Mouse (Mus musculus) CH12.LX (cell line): ENCODE data around the gene Rras. TPM values are rescaled to one million over a fixed set of nuclear protein-coding genes. Genes with fewer than 3 reads are reported as not detected.

Source experiments
- DNase-seq: peaks from one replicate; pipeline ENCODE4 v3.0.0-alpha.2; 2013; ENCODE audit errors: extremely low read depth
- H3K27ac ChIP-seq: 2 replicates; pipeline ENCODE4 v1.5.1; 2012; ENCODE audit warnings: low read depth, mild to moderate bottlenecking, control low read depth, moderate library complexity; ENCODE audit not compliant: insufficient read depth
- H3K27me3 ChIP-seq: replicated peaks from 2 replicates; pipeline ENCODE3; 2012; ENCODE audit warnings: inconsistent platforms
- H3K36me3 ChIP-seq, 2 experiments: replicated peaks in 1 of 2; 2 replicates each; pipeline versions ENCODE3 to v1.6.1; 2012; ENCODE audit warnings: inconsistent platforms in 1 of 2, low read length in 1 of 2, mild to moderate bottlenecking in 1 of 2, mixed read lengths in 1 of 2, moderate library complexity in 1 of 2; ENCODE audit not compliant: control insufficient read depth in 1 of 2, insufficient read depth in 1 of 2
- H3K4me1 ChIP-seq, 2 experiments: 2 replicates each; pipeline ENCODE4 v1.6.1; 2012; ENCODE audit warnings: inconsistent platforms in 1 of 2, moderate library complexity in 1 of 2; ENCODE audit not compliant: insufficient read depth in 2 of 2, control insufficient read depth in 1 of 2
- H3K4me2 ChIP-seq: 2 replicates; pipeline ENCODE4 v1.6.1; 2012; ENCODE audit warnings: low read depth, mild to moderate bottlenecking, control low read depth; ENCODE audit not compliant: poor library complexity, insufficient read depth, severe bottlenecking
- H3K4me3 ChIP-seq, 3 experiments: fragments of 150-350 bp in 1 of 3; sonication (generic) in 1 of 3; replicated peaks in 1 of 3; 2 replicates each; pipeline versions ENCODE3 to v1.5.1; 2011 to 2012; ENCODE audit warnings: low read depth in 2 of 3, low read length in 2 of 3, mild to moderate bottlenecking in 2 of 3, moderate library complexity in 2 of 3, control low read depth in 1 of 3, improper control_type of control experiment in 1 of 3, inconsistent platforms in 1 of 3, mixed read lengths in 1 of 3; ENCODE audit not compliant: poor library complexity in 1 of 3
- H3K79me2 ChIP-seq: replicated peaks from 2 replicates; pipeline ENCODE4 v1.6.1; 2012; ENCODE audit warnings: mild to moderate bottlenecking, moderate library complexity; ENCODE audit not compliant: control insufficient read depth, poor library complexity, insufficient read depth, severe bottlenecking; ENCODE audit errors: extremely low read depth
- H3K9ac ChIP-seq: 2 replicates; pipeline ENCODE4 v1.6.1; 2012; ENCODE audit warnings: low read depth, mild to moderate bottlenecking, control low read depth, moderate library complexity; ENCODE audit not compliant: insufficient read depth
- H3K9me3 ChIP-seq: replicated peaks from 2 replicates; pipeline ENCODE3; 2012; ENCODE audit warnings: low read length, inconsistent platforms, mixed read lengths
- BHLHE40 ChIP-seq: IDR thresholded peaks from 2 replicates; pipeline ENCODE4 v1.6.1; 2011; ENCODE audit warnings: mild to moderate bottlenecking, low read depth, low read length, improper control_type of control experiment
- CHD2 ChIP-seq: IDR thresholded peaks from 2 replicates; pipeline ENCODE4 v1.6.1; 2011; ENCODE audit warnings: low read length, improper control_type of control experiment
- CTCF ChIP-seq, 2 experiments: IDR thresholded peaks in 1 of 2; conservative IDR thresholded peaks in 1 of 2; 2 replicates each; pipeline ENCODE4 v1.5.1; 2011 to 2012; ENCODE audit warnings: low read depth in 2 of 2, low read length in 2 of 2, improper control_type of control experiment in 1 of 2, inconsistent platforms in 1 of 2, mild to moderate bottlenecking in 1 of 2, moderate library complexity in 1 of 2
- E2F4 ChIP-seq: IDR thresholded peaks from 2 replicates; pipeline ENCODE4 v1.6.1; 2011; ENCODE audit warnings: low read depth, low read length, improper control_type of control experiment; ENCODE audit not compliant: insufficient replicate concordance
- ELF1 ChIP-seq: IDR thresholded peaks from 2 replicates; pipeline ENCODE4 v1.6.1; 2014; ENCODE audit warnings: low read depth, mild to moderate bottlenecking, inconsistent platforms, low read length, improper control_type of control experiment
- EP300 ChIP-seq: IDR thresholded peaks from 2 replicates; pipeline ENCODE4 v1.6.1; 2011; ENCODE audit warnings: low read length, improper control_type of control experiment
- ETS1 ChIP-seq: conservative IDR thresholded peaks from 2 replicates; pipeline ENCODE4 v1.6.1; 2012; ENCODE audit warnings: low read depth, mild to moderate bottlenecking, inconsistent platforms, low read length, improper control_type of control experiment, moderate library complexity
- GABPA ChIP-seq: IDR thresholded peaks from 2 replicates; pipeline ENCODE4 v1.6.1; 2012; ENCODE audit warnings: low read depth, low read length, improper control_type of control experiment, inconsistent platforms; ENCODE audit not compliant: insufficient replicate concordance
- HCFC1 ChIP-seq: IDR thresholded peaks from 2 replicates; pipeline ENCODE4 v1.6.1; 2012; ENCODE audit warnings: low read depth, mild to moderate bottlenecking, inconsistent platforms, low read length, improper control_type of control experiment
- IRF4 ChIP-seq: IDR thresholded peaks from 2 replicates; pipeline ENCODE4 v1.6.1; 2014; ENCODE audit warnings: low read depth, mild to moderate bottlenecking, inconsistent platforms, low read length, improper control_type of control experiment
- JUND ChIP-seq: conservative IDR thresholded peaks from 2 replicates; pipeline ENCODE4 v1.6.1; 2011; ENCODE audit warnings: low read depth, low read length, improper control_type of control experiment
- KAT2A ChIP-seq: IDR thresholded peaks from 2 replicates; pipeline ENCODE4 v1.6.1; 2012; ENCODE audit warnings: low read length, improper control_type of control experiment, inconsistent platforms; ENCODE audit not compliant: insufficient replicate concordance
- MAFK ChIP-seq: IDR thresholded peaks from 2 replicates; pipeline ENCODE4 v1.6.1; 2011; ENCODE audit warnings: low read length, improper control_type of control experiment; ENCODE audit not compliant: insufficient replicate concordance
- MAX ChIP-seq: IDR thresholded peaks from 2 replicates; pipeline ENCODE4 v1.6.1; 2011; ENCODE audit warnings: low read length, improper control_type of control experiment
- MEF2A ChIP-seq: IDR thresholded peaks from 2 replicates; pipeline ENCODE4 v1.6.1; 2014; ENCODE audit warnings: low read depth, mild to moderate bottlenecking, inconsistent platforms, low read length, improper control_type of control experiment, borderline replicate concordance
- MXI1 ChIP-seq: IDR thresholded peaks from 2 replicates; pipeline ENCODE4 v1.6.1; 2011; ENCODE audit warnings: mild to moderate bottlenecking, low read depth, low read length, improper control_type of control experiment
- NELFE ChIP-seq: IDR thresholded peaks from 2 replicates; pipeline ENCODE4 v1.6.1; 2011; ENCODE audit warnings: low read depth, low read length, improper control_type of control experiment
- PAX5 ChIP-seq: IDR thresholded peaks from 2 replicates; pipeline ENCODE4 v1.6.1; 2012; ENCODE audit warnings: low read length, inconsistent platforms, mixed read lengths
- POLR2A ChIP-seq: IDR thresholded peaks from 2 replicates; pipeline ENCODE4 v1.6.1; 2011; ENCODE audit warnings: low read depth, mild to moderate bottlenecking, improper control_type of control experiment, low read length
- POLR2AphosphoS2 ChIP-seq: IDR thresholded peaks from 2 replicates; pipeline ENCODE4 v1.6.1; 2011; ENCODE audit warnings: low read depth, low read length, improper control_type of control experiment
- RAD21 ChIP-seq: IDR thresholded peaks from 2 replicates; pipeline ENCODE4 v1.6.1; 2011; ENCODE audit warnings: low read depth, mild to moderate bottlenecking, low read length, improper control_type of control experiment, moderate library complexity
- RCOR1 ChIP-seq: conservative IDR thresholded peaks from 2 replicates; pipeline ENCODE4 v1.6.1; 2012; ENCODE audit warnings: low read depth, mild to moderate bottlenecking, inconsistent platforms, low read length, improper control_type of control experiment
- SMC3 ChIP-seq: IDR thresholded peaks from 2 replicates; pipeline ENCODE4 v1.6.1; 2011; ENCODE audit warnings: low read depth, low read length, improper control_type of control experiment
- TBP ChIP-seq: conservative IDR thresholded peaks from 2 replicates; pipeline ENCODE4 v1.6.1; 2011; ENCODE audit warnings: low read depth, low read length, improper control_type of control experiment
- TCF12 ChIP-seq: IDR thresholded peaks from 2 replicates; pipeline ENCODE4 v1.6.1; 2014; ENCODE audit warnings: low read depth, mild to moderate bottlenecking, inconsistent platforms, low read length, improper control_type of control experiment
- UBTF ChIP-seq: IDR thresholded peaks from 2 replicates; pipeline ENCODE4 v1.6.1; 2012; ENCODE audit warnings: low read depth, mild to moderate bottlenecking, inconsistent platforms, low read length, improper control_type of control experiment, moderate library complexity
- USF1 ChIP-seq: IDR thresholded peaks from 2 replicates; pipeline ENCODE4 v1.6.1; 2014; ENCODE audit warnings: low read depth, mild to moderate bottlenecking, inconsistent platforms, low read length, improper control_type of control experiment
- USF2 ChIP-seq: conservative IDR thresholded peaks from 2 replicates; pipeline ENCODE4 v1.6.1; 2011; ENCODE audit warnings: low read depth, low read length, improper control_type of control experiment
- ZC3H11A ChIP-seq: IDR thresholded peaks from 2 replicates; pipeline ENCODE4 v1.6.1; 2012; ENCODE audit warnings: low read depth, mild to moderate bottlenecking, inconsistent platforms, low read length, improper control_type of control experiment
- ZKSCAN1 ChIP-seq: IDR thresholded peaks from 2 replicates; pipeline ENCODE4 v1.6.1; 2012; ENCODE audit warnings: low read depth, inconsistent platforms, low read length, improper control_type of control experiment, borderline replicate concordance
- dilution Hi-C: fragments of 300-500 bp; cut with MboI; formaldehyde crosslinking; loops from 2 replicates; pipeline ENCODE4 v1.14.3; 2020; ENCODE audit warnings: low sequenced_read_pairs; ENCODE audit not compliant: extremely low pct_unique_long_range_greater_than_20kb, extremely low pct_ligation_motif_present
- in situ Hi-C: fragments of 300-500 bp; cut with MboI; formaldehyde crosslinking; loops from 3 replicates; pipeline ENCODE4 v1.14.3; 2019; ENCODE audit warnings: low sequenced_read_pairs, low pct_ligation_motif_present, low pct_unique_long_range_greater_than_20kb, mixed read lengths
- polyA plus RNA-seq: library from polyadenylated mRNA; unstranded; fragments of >175 nt; gene quantifications from 2 replicates; pipeline ENCODE4 v1.2.1, GENCODE M21; 2012; ENCODE audit warnings: low read depth; ENCODE audit not compliant: insufficient read length
- total RNA-seq, 2 experiments: library from RNA; depleted of rRNA; stranded (reverse); fragments of 300-350 nt in 1 of 2; fragments of >200 nt in 1 of 2; gene quantifications; 2 replicates each; pipeline ENCODE4 v1.2.3; 2012 to 2014

The Rras gene
- total and polyA plus RNA-seq, 3 experiments, result 7.2 to 19.8 (median 10.6) TPM

DNA sequence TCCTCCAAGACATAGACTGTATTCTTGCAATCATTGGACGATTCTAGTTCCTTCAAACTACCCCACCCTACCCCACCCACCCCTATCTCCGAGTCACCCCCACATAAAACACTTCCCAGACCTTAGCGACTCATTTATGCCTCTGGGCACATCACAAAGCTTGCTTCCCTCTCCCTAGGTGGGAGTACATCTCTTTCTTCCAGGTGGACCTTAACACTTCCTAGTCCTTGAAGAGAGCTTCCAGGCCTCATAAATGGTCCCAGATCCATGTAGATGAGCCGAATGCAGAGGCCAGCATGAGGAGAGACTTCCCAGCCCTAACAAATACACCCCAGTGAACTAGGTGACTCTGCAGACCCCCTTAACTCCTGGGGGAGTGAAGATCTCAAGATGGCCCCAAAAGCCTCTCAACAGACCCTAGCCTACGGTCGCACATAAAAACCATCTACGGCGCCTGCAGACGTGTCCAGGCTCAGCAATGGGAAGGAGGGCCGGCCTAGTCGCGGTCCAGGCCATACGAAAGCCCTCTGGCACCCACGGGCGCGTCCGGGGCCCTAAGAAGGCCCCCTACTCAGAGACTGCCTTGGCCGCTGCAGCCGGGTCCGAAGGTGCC is 2.3 kb upstream of the Rras start:
- dilution Hi-C loops (no loop called here), in situ Hi-C loops (no loop called here)
- Histone ChIP-seq H3K9me3 (no peaks in the 10 kb centered on the region), H3K9ac (peak overlapping the region; percentile 100), H3K36me3 (peaks cover 27 to 41% of the 10 kb centered on the region in 2 experiments), H3K4me3 (peak overlapping the region; percentile 63 to 99 (median 92)), H3K27me3 (no peaks in the 10 kb centered on the region), H3K4me1 (peaks cover 0 to 31% of the 10 kb centered on the region in 2 experiments; a peak in 2 of 4 replicates), H3K79me2 (peaks cover 18% of the 10 kb centered on the region), H3K4me2 (peak overlapping the region; percentile 30), H3K27ac (peak overlapping the region; percentile 74)
- 0 out of 2 replicates have a peak, but pooled peaks have one; percentile 42 for TF ChIP-seq UBTF
- no peak; the same call in 1 of the 2 replicates for TF ChIP-seq POLR2A
- TF ChIP-seq MXI1, result no peak
- DNase-seq, result peak; percentile 17

DNA sequence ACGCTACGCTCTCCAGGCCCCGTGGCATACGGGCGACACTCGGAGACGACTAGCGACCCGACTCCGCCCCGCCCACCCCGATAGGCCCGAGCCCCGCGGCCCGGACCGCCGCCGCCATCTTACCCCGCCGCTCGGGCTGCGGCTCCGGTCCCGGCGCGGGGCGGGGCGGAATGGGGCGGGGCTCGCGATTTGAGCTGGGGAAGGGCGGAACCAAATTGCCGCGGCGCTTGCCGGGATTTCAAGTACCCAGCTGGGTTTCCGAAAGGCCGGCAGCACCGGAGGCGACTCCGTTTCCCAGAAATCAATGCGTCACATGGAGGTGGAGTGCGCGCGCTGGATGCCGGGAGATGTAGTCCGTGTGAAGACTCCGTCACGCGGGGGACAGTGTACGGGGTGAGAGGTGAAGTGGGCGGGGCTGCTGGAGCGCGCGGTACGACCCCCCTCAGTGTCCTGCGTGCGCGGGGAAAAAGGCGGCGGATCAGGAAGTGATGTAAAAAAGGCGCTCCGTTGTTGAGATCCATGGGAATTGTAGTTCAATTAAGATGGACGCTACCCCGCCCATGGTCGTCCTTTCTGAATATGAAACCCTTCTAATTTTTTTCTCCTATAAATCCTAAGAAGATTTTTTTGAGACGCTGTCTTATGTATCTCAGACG is 1.7 kb upstream of the Rras start, which contains the start of gene Scaf1:
Gene Scaf1, minus strand, starts transcription at position 407 of the 656 bp plus-strand sequence.
- H3K27ac ChIP-seq, result peak within 1 kb of the TSS; percentile 81
- H3K36me3 ChIP-seq, result peaks cover 25 to 41% of the 10 kb centered on the region in 2 experiments
- peak within 1 kb of the TSS; percentile 63 to 99 (median 92) for H3K4me3 ChIP-seq
- peak within 1 kb of the TSS; percentile 100 for H3K9ac ChIP-seq
- peak; percentile 99 for DNase-seq
- in situ Hi-C loops (no loop called here), dilution Hi-C loops (no loop called here)
- peaks cover 18% of the 10 kb centered on the region for H3K79me2 ChIP-seq
- peaks cover 0 to 31% of the 10 kb centered on the region in 2 experiments; a peak in 2 of 4 replicates for H3K4me1 ChIP-seq
- H3K27me3 ChIP-seq, result no peaks in the 10 kb centered on the region
- H3K9me3 ChIP-seq, result no peaks in the 10 kb centered on the region
- peak within 1 kb of the TSS; percentile 53 for H3K4me2 ChIP-seq
- no peak for TF ChIP-seq ZKSCAN1
- peak; percentile 44 for TF ChIP-seq MXI1
- peak; percentile 26; the same call in 1 of the 2 replicates for TF ChIP-seq NELFE
- peak; percentile 77 for TF ChIP-seq CHD2
- TF ChIP-seq RAD21, result no peak
- TF ChIP-seq MAFK, result no peak
- TF ChIP-seq POLR2AphosphoS2, result no peak
- TF ChIP-seq HCFC1, result peak; percentile 95
- TF ChIP-seq ELF1, result peak; percentile 86
- TF ChIP-seq CTCF (conservative IDR thresholded peaks at IDR 0.05 in 1 of 2, IDR thresholded peaks at IDR 0.05 in 1 of 2; ENCODE audit: low read depth in 2 of 2, low read length in 2 of 2), result no peak
- no peak for TF ChIP-seq PAX5
- TF ChIP-seq E2F4, result peak; percentile 83; the same call in 1 of the 2 replicates
- TF ChIP-seq SMC3, result no peak
- TF ChIP-seq USF2, result peak; percentile 40; the same call in 1 of the 2 replicates
- no peak for TF ChIP-seq TBP
- TF ChIP-seq BHLHE40, result peak; percentile 44
- TF ChIP-seq ZC3H11A, result no peak
- peak; percentile 60; the same call in 1 of the 2 replicates for TF ChIP-seq MEF2A
- peak; percentile 86 for TF ChIP-seq USF1
- TF ChIP-seq IRF4, result no peak; the same call in 1 of the 2 replicates
- 0 out of 2 replicates have a peak, but pooled peaks have one; percentile 13 for TF ChIP-seq UBTF
- TF ChIP-seq RCOR1, result no peak
- TF ChIP-seq TCF12, result peak; percentile 36; the same call in 1 of the 2 replicates
- TF ChIP-seq EP300, result no peak
- TF ChIP-seq KAT2A, result peak; percentile 99
- peak; percentile 61; the same call in 1 of the 2 replicates for TF ChIP-seq MAX
- TF ChIP-seq GABPA, result peak; percentile 89; the same call in 1 of the 2 replicates
- no peak for TF ChIP-seq ETS1
- TF ChIP-seq JUND, result no peak
